Mouse (Mus musculus) thymus, adult 2 months (tissue): ENCODE data around the gene Ccdc6. TPM values are rescaled to one million over a fixed set of nuclear protein-coding genes. Genes with fewer than 3 reads are reported as not detected.

ENCODE experiments used
- DNase-seq: peaks from one replicate; pipeline ENCODE4 v3.0.0; 2021
- H3K27ac ChIP-seq: fragments of 200-500 bp; 2 replicates; pipeline ENCODE4 v1.5.1; 2012; ENCODE audit warnings: low read length, control low read depth; ENCODE audit not compliant: control insufficient read depth, insufficient read depth
- H3K27me3 ChIP-seq: fragments of 200-500 bp; 2 replicates; pipeline ENCODE4 v1.6.1; 2012; ENCODE audit warnings: mild to moderate bottlenecking, low read length, moderate library complexity, mixed read lengths; ENCODE audit not compliant: control insufficient read depth, insufficient read depth
- H3K36me3 ChIP-seq: fragments of 200-500 bp; 2 replicates; pipeline ENCODE4 v1.6.1; 2012; ENCODE audit warnings: mild to moderate bottlenecking, low read length, moderate library complexity; ENCODE audit not compliant: control insufficient read depth, insufficient read depth
- H3K4me1 ChIP-seq: fragments of 200-500 bp; replicated peaks from 2 replicates; pipeline ENCODE4 v1.6.1; 2012; ENCODE audit warnings: low read length; ENCODE audit not compliant: control insufficient read depth, insufficient read depth
- H3K4me3 ChIP-seq: fragments of 200-500 bp; 2 replicates; pipeline ENCODE4 v1.5.1; 2012; ENCODE audit warnings: mild to moderate bottlenecking, low read length, control low read depth, moderate library complexity; ENCODE audit not compliant: control insufficient read depth, insufficient read depth
- CTCF ChIP-seq: fragments of 200-500 bp; IDR thresholded peaks from 2 replicates; pipeline ENCODE4 v1.5.1; 2012; ENCODE audit warnings: mild to moderate bottlenecking, control low read depth, low read length, moderate library complexity, borderline replicate concordance; ENCODE audit not compliant: control insufficient read depth, poor library complexity, insufficient read depth; ENCODE audit errors: extremely low read depth
- POLR2A ChIP-seq: fragments of 200-500 bp; IDR thresholded peaks from 2 replicates; pipeline ENCODE4 v1.6.1; 2012; ENCODE audit warnings: mild to moderate bottlenecking, low read length, control low read depth, moderate library complexity; ENCODE audit not compliant: control insufficient read depth, poor library complexity, insufficient read depth; ENCODE audit errors: extremely low read depth
- WGBS: fragments of 180-500 bp; shearing (Covaris S2); methylation state at CpG from one replicate; pipeline ENCODE4 v1.1.7; 2018; 5-methylcytosine and 5-hydroxymethylcytosine counted together
- polyA plus RNA-seq: library from polyadenylated mRNA; depleted of rRNA; stranded (reverse); fragments of >200 nt; gene quantifications from 2 replicates; pipeline ENCODE4 v1.2.3, GENCODE M21; 2012

The Ccdc6 gene
- polyA plus RNA-seq, 1 experiment = 45.5 TPM

DNA sequence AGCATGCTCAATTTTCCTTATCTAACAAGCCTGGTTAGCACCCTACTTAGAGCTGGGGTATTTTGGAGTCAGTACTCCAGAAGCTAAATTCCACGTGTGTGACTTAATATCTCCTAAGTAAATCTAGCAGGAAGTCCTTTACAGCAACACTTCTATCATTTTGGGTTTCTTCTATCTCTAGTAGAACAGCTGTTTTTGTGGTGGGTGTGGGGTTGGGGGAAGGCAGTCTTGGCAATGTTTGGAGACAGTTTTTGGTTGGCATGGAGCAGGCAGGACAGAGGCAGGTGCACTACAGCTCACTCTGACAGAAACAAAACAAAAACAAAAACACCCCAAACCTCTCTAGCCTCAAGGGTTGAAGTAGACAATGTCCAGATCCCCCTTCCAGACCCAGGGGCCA is 3.1 kb upstream of the Ccdc6 start:
- no peaks in the 10 kb centered on the region for H3K27me3 ChIP-seq
- H3K4me1 ChIP-seq = peaks cover 22% of the 10 kb centered on the region
- no peak for TF ChIP-seq POLR2A
- TF ChIP-seq CTCF = no peak
- DNase-seq = no peak
- no peaks in the 10 kb centered on the region for H3K36me3 ChIP-seq
- no peak overlapping the region for H3K4me3 ChIP-seq
- peak overlapping the region; percentile 42; the same call in 1 of the 2 replicates for H3K27ac ChIP-seq
- WGBS = 18% methylated on average over 1 of the region's 1 CpGs

DNA sequence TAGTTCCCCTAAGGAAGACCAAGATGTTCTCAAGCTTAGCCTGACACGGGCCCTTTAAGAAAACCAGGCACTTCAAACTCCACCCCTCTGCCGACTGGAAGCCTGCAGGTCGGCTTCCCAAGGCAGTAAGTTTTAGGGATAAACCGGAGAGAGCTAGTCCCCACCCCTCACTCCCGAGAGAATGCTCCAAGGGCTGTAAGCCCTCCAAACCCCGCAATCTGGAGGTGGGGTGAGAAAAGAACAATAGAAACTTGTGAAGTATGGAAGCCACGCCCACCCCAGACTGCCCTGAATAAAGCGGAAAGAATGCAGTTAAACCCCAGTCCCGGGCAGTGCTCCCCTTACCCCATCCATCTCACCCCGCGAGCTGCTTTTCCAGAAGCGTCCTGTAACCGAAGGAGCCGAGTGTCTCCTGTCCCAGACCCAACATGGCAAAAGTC is 1.9 kb upstream of the Ccdc6 start:
- Histone ChIP-seq H3K4me1 (peaks cover 26% of the 10 kb centered on the region), H3K4me3 (peak overlapping the region; percentile 77), H3K27me3 (no peaks in the 10 kb centered on the region), H3K27ac (peak overlapping the region; percentile 85), H3K36me3 (no peaks in the 10 kb centered on the region)
- under 1% methylated on average over 14 of the region's 14 CpGs for WGBS
- TF ChIP-seq CTCF (no peak), POLR2A (peak; percentile 55)
- DNase-seq = peak; percentile 76

- H3K4me1 ChIP-seq = peaks cover 26% of the 10 kb centered on the region
- DNase-seq = no peak
- peak overlapping the region; percentile 77 for H3K4me3 ChIP-seq
- TF ChIP-seq CTCF (no peak), POLR2A (no peak)
- 16% methylated on average over 13 of the region's 13 CpGs for WGBS
- no peaks in the 10 kb centered on the region for H3K36me3 ChIP-seq
- H3K27ac ChIP-seq = peak overlapping the region; percentile 85
- no peaks in the 10 kb centered on the region for H3K27me3 ChIP-seq
Measured at GRCm38 (mm10) chr10:70095506-70096270, 1.2 kb upstream of the Ccdc6 start.

GRCm38 (mm10) chr10:70097291-70097901 is 475 bp downstream of the Ccdc6 start:
- Histone ChIP-seq H3K27ac (peak overlapping the region; percentile 4; the same call in 1 of the 2 replicates), H3K27me3 (no peaks in the 10 kb centered on the region), H3K4me1 (peaks cover 26% of the 10 kb centered on the region), H3K36me3 (no peaks in the 10 kb centered on the region), H3K4me3 (peak overlapping the region; percentile 91)
- WGBS = 1% methylated on average over 58 of the region's 58 CpGs
- peak; percentile 64 for DNase-seq
- no peak for TF ChIP-seq POLR2A
- TF ChIP-seq CTCF = no peak

- no peak for TF ChIP-seq POLR2A
- no peak overlapping the region for H3K27ac ChIP-seq
Measured at GRCm38 (mm10) chr10:70097911-70098569, 1.1 kb downstream of the Ccdc6 start.

DNA sequence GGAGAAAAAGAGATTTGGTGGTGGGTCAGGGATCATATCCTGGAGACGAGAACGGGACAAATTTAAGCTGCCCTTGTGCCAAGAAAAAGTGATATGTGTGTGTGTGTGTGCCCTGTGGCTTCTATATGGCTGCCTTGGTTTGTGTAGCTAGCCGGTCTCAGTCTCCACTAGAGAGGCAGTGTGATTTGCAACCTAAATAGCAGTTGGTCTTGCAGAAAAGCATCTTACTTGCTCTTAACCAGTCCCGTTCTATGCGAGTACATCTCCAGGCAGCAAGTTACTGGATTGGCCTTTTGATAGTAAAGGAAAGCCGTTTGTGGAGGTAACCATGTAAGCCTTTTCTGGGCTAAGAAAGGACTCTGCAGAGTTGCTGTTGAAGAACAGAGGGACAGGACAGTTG is 1.7 kb downstream of the Ccdc6 start:
- Histone ChIP-seq H3K27me3 (no peaks in the 10 kb centered on the region), H3K4me1 (peaks cover 24% of the 10 kb centered on the region), H3K36me3 (no peaks in the 10 kb centered on the region), H3K27ac (no peak overlapping the region), H3K4me3 (peak overlapping the region; percentile 91; the same call in 1 of the 2 replicates)
- TF ChIP-seq CTCF (no peak), POLR2A (no peak)
- WGBS = 62% methylated on average over 6 of the region's 6 CpGs
- DNase-seq = no peak

More at GRCm38 (mm10) chr10:70097911-70098569, 1.1 kb downstream of the Ccdc6 start:
- Histone ChIP-seq H3K4me3 (peak overlapping the region; percentile 91), H3K36me3 (no peaks in the 10 kb centered on the region), H3K27me3 (no peaks in the 10 kb centered on the region), H3K4me1 (peaks cover 26% of the 10 kb centered on the region)
- peak; percentile 45 for DNase-seq
- 2% methylated on average over 29 of the region's 29 CpGs for WGBS
